Mouse (Mus musculus): ENCODE measurements at regions not wholly inside any gene's neighbourhood (a gene's known extent, or its start where the extent isn't known, plus 50 kb on each side); places are given as distances from the start of the nearest gene placed in this dataset.
A peak's percentile ranks its signal among the peaks of the same experiment; 100 is the strongest.

DNA sequence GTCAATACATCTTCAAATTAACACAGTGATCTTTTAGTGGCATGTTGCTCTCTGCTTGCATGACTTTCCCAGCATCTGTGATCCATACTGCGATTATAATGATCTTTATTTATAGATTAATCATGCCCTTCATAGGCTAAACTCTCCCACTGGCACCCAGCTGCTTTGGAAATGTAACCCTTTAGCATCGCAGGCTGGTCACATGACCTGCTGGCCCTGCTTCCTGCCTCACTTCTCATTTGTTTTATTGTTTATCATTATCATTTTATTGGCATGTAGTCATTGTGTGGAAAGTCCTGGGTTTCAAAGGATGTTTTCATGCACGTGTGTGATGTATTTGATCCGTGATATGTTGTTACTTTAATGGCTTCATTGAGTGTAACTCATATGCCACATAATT lies 384.4 kb upstream of the Pmfbp1 start (continued):
- no peak for TF ChIP-seq CHD2 (IDR thresholded peaks at IDR 0.05; ENCODE audit: low read length)
- TF ChIP-seq MYC (IDR thresholded peaks at IDR 0.05; ENCODE audit: low read depth, low read length): no peak

DNA sequence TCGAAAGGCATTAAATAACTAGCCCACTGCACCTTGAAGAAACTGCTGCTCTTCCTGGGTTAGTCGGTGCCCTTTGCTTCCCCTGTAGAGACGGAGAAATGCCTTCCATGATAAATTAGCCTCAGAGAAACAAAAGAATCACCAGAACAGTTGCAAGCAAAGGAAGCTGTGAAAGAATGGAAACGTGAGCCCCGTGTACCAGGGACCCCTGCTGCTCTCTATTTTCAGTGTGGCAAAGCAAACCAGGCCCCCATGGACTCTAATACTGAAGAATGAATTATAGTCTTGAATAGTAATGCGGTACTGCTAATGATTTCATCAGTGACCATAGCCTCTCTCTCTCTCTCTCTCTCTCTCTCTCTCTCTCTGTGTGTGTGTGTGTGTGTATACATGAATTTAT lies 372.1 kb upstream of the Pmfbp1 start:
- in situ Hi-C loops (cut with MboI; ENCODE audit: low pct_ligation_motif_present, low pct_unique_long_range_greater_than_20kb, low sequenced_read_pairs) (no loop called here), dilution Hi-C loops (cut with MboI; ENCODE audit: extremely low pct_ligation_motif_present, extremely low pct_unique_long_range_greater_than_20kb, low sequenced_read_pairs) (no loop called here)
- H3K4me1 ChIP-seq (ENCODE audit: control insufficient read depth in 1 of 2, insufficient read depth in 2 of 2): no peaks in the 10 kb centered on the region
- H3K4me2 ChIP-seq (ENCODE audit: insufficient read depth, low read depth, poor library complexity, severe bottlenecking): no peak overlapping the region
- no peak overlapping the region for H3K27ac ChIP-seq (ENCODE audit: insufficient read depth, low read depth)
- no peaks in the 10 kb centered on the region for H3K79me2 ChIP-seq (replicated peaks; ENCODE audit: control insufficient read depth, extremely low read depth, insufficient read depth, poor library complexity, severe bottlenecking)
- H3K9ac ChIP-seq (ENCODE audit: insufficient read depth, low read depth): no peak overlapping the region
- no peak overlapping the region for H3K4me3 ChIP-seq (replicated peaks in 1 of 3; ENCODE audit: low read depth in 2 of 3, low read length in 2 of 3, poor library complexity in 1 of 3)
- no peaks in the 10 kb centered on the region for H3K27me3 ChIP-seq (replicated peaks)
- H3K36me3 ChIP-seq (replicated peaks in 1 of 2; ENCODE audit: control insufficient read depth in 1 of 2, insufficient read depth in 1 of 2, low read length in 1 of 2): no peaks in the 10 kb centered on the region
- DNase-seq (ENCODE audit: extremely low read depth): no peak
- no peaks in the 10 kb centered on the region for H3K9me3 ChIP-seq (replicated peaks; ENCODE audit: low read length)
- TF ChIP-seq MAX (IDR thresholded peaks at IDR 0.05; ENCODE audit: low read length) (no peak), MAZ (IDR thresholded peaks at IDR 0.05; ENCODE audit: low read depth, low read length) (no peak), ETS1 (conservative IDR thresholded peaks at IDR 0.05; ENCODE audit: low read depth, low read length) (no peak), MEF2A (IDR thresholded peaks at IDR 0.05; ENCODE audit: borderline replicate concordance, low read depth, low read length) (no peak), ELF1 (IDR thresholded peaks at IDR 0.05; ENCODE audit: low read depth, low read length) (no peak), ZKSCAN1 (IDR thresholded peaks at IDR 0.05; ENCODE audit: borderline replicate concordance, low read depth, low read length) (no peak)

DNA sequence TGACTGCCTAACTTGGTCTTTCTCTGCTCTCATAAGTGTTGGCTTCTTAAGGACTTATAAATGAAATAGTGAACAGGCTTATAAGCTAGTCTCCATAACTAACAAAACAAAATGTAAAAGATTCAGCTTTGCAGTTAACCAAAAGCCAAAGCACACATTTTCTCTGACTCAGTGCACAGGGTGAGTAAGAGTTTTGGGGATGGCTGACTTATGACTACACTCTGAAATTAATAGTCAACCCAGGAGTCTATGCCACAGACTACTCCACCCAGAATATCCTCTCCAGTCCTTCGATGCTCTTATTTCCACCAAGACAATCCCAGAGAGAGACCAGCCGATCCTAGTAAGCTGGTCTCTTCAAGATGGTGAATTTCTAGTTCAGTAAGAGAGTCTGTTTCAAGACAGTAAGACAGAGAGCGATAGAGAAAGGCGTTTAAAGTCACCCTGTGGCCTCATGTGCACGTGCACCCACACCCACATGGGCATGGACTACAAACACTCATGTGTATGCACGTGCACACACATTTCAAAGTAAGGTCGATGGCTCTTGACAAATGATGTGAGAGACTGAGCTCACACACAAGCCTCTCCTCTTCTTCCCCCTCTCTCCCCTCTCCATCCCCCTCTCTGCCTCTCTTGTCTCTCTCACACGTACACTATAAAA lies 351.2 kb upstream of the Pmfbp1 start:
- TF ChIP-seq CTCF (conservative IDR thresholded peaks at IDR 0.05 in 1 of 2, IDR thresholded peaks at IDR 0.05 in 1 of 2; ENCODE audit: low read depth in 2 of 2, low read length in 2 of 2) (no peak), BHLHE40 (IDR thresholded peaks at IDR 0.05; ENCODE audit: low read depth, low read length) (peak; percentile 52)
- Histone ChIP-seq H3K4me3 (replicated peaks in 1 of 3; ENCODE audit: low read depth in 2 of 3, low read length in 2 of 3, poor library complexity in 1 of 3) (no peak overlapping the region), H3K27me3 (replicated peaks) (no peaks in the 10 kb centered on the region), H3K4me2 (ENCODE audit: insufficient read depth, low read depth, poor library complexity, severe bottlenecking) (no peak overlapping the region), H3K36me3 (replicated peaks in 1 of 2; ENCODE audit: control insufficient read depth in 1 of 2, insufficient read depth in 1 of 2, low read length in 1 of 2) (no peaks in the 10 kb centered on the region), H3K9me3 (replicated peaks; ENCODE audit: low read length) (no peaks in the 10 kb centered on the region), H3K9ac (ENCODE audit: insufficient read depth, low read depth) (no peak overlapping the region), H3K27ac (ENCODE audit: insufficient read depth, low read depth) (no peak overlapping the region), H3K4me1 (ENCODE audit: control insufficient read depth in 1 of 2, insufficient read depth in 2 of 2) (peaks cover 0 to 2% of the 10 kb centered on the region in 2 experiments; a peak in 1 of 4 replicates), H3K79me2 (replicated peaks; ENCODE audit: control insufficient read depth, extremely low read depth, insufficient read depth, poor library complexity, severe bottlenecking) (no peaks in the 10 kb centered on the region)
- in situ Hi-C loops (cut with MboI; ENCODE audit: low pct_ligation_motif_present, low pct_unique_long_range_greater_than_20kb, low sequenced_read_pairs) (no loop called here), dilution Hi-C loops (cut with MboI; ENCODE audit: extremely low pct_ligation_motif_present, extremely low pct_unique_long_range_greater_than_20kb, low sequenced_read_pairs) (no loop called here)
- no peak for DNase-seq (ENCODE audit: extremely low read depth)

DNA sequence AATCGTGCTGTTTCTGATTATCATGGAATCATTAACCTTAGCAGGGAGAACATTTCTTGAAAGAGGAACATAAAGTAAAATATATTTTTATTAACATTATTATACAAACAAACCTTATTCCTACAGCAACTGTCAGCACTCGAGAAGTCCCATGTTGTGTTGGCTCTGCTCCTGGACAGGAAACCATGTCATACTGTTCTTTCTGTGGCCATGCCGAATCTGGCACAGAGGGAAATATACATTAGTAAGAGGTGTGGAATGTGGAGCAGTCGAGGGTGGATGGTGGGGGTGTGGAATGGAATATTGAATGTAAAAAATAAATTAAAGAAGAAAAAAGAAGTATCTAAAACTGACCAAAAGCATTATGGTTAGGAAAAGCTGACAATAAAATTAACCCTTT lies 342.1 kb upstream of the Pmfbp1 start:
- dilution Hi-C loops (cut with MboI; ENCODE audit: extremely low pct_ligation_motif_present, extremely low pct_unique_long_range_greater_than_20kb, low sequenced_read_pairs): no loop called here

More for the DNA sequence above, 342.1 kb upstream of the Pmfbp1 start:
- H3K9ac ChIP-seq (ENCODE audit: insufficient read depth, low read depth): no peak overlapping the region
- no peaks in the 10 kb centered on the region for H3K36me3 ChIP-seq (replicated peaks in 1 of 2; ENCODE audit: control insufficient read depth in 1 of 2, insufficient read depth in 1 of 2, low read length in 1 of 2)
- H3K4me1 ChIP-seq (ENCODE audit: control insufficient read depth in 1 of 2, insufficient read depth in 2 of 2): no peaks in the 10 kb centered on the region
- no peak for DNase-seq (ENCODE audit: extremely low read depth)
- no peaks in the 10 kb centered on the region for H3K27me3 ChIP-seq (replicated peaks)
- no peak overlapping the region for H3K4me2 ChIP-seq (ENCODE audit: insufficient read depth, low read depth, poor library complexity, severe bottlenecking)
- H3K27ac ChIP-seq (ENCODE audit: insufficient read depth, low read depth): no peak overlapping the region
- H3K4me3 ChIP-seq (replicated peaks in 1 of 3; ENCODE audit: low read depth in 2 of 3, low read length in 2 of 3, poor library complexity in 1 of 3): no peak overlapping the region
- no peaks in the 10 kb centered on the region for H3K79me2 ChIP-seq (replicated peaks; ENCODE audit: control insufficient read depth, extremely low read depth, insufficient read depth, poor library complexity, severe bottlenecking)
- in situ Hi-C loops (cut with MboI; ENCODE audit: low pct_ligation_motif_present, low pct_unique_long_range_greater_than_20kb, low sequenced_read_pairs): no loop called here
- TF ChIP-seq TCF12 (IDR thresholded peaks at IDR 0.05; ENCODE audit: low read depth, low read length) (no peak), MAFK (IDR thresholded peaks at IDR 0.05; ENCODE audit: insufficient replicate concordance, low read length) (no peak), USF2 (conservative IDR thresholded peaks at IDR 0.05; ENCODE audit: low read depth, low read length) (no peak), SMC3 (IDR thresholded peaks at IDR 0.05; ENCODE audit: low read depth, low read length) (no peak), MXI1 (IDR thresholded peaks at IDR 0.05; ENCODE audit: low read depth, low read length) (no peak), ETS1 (conservative IDR thresholded peaks at IDR 0.05; ENCODE audit: low read depth, low read length) (no peak), UBTF (IDR thresholded peaks at IDR 0.05; ENCODE audit: low read depth, low read length) (no peak)
- no peaks in the 10 kb centered on the region for H3K9me3 ChIP-seq (replicated peaks; ENCODE audit: low read length)

All from CH12.LX (cell line).